Mouse (Mus musculus) stomach, postnatal 0 days (tissue): ENCODE data around the gene Prr22. TPM values are rescaled to one million over a fixed set of nuclear protein-coding genes. Genes with fewer than 3 reads are reported as not detected.

Source experiments
- ATAC-seq: fragments of 200-750 bp; cut with Nextera tagmentation; 2 replicates; pipeline ENCODE4 v1.8.0; 2017; ENCODE audit not compliant: low FRiP score, low TSS enrichment
- DNase-seq: peaks from one replicate; pipeline ENCODE4 v3.0.0-alpha.2; 2016; ENCODE audit warnings: low spot score
- H3K27ac ChIP-seq: fragments of 300-500 bp; sonication (generic); replicated peaks from 2 replicates; pipeline ENCODE4 v1.5.1; 2014; ENCODE audit warnings: mild to moderate bottlenecking, control low read depth
- H3K27me3 ChIP-seq: fragments of 300-500 bp; sonication (generic); 2 replicates; pipeline ENCODE4 v1.6.1; 2014; ENCODE audit warnings: low read length; ENCODE audit not compliant: control insufficient read depth, insufficient read depth
- H3K36me3 ChIP-seq: fragments of 300-500 bp; sonication (generic); 2 replicates; pipeline ENCODE4 v1.6.1; 2014; ENCODE audit warnings: low read length, mixed read lengths; ENCODE audit not compliant: control insufficient read depth, insufficient read depth
- H3K4me1 ChIP-seq: fragments of 300-500 bp; sonication (generic); replicated peaks from 2 replicates; pipeline ENCODE4 v1.6.1; 2014; ENCODE audit warnings: antibody characterized with exemption; ENCODE audit not compliant: control insufficient read depth, insufficient read depth
- H3K4me2 ChIP-seq: fragments of 300-500 bp; sonication (generic); replicated peaks from 2 replicates; pipeline ENCODE4 v1.6.1; 2014; ENCODE audit warnings: low read depth, mild to moderate bottlenecking, control low read depth, moderate library complexity
- H3K4me3 ChIP-seq: fragments of 300-500 bp; sonication (generic); 2 replicates; pipeline ENCODE4 v1.5.1; 2014; ENCODE audit warnings: low read depth, low read length, control low read depth
- H3K9ac ChIP-seq: fragments of 300-500 bp; sonication (generic); 2 replicates; pipeline ENCODE4 v1.6.1; 2014; ENCODE audit warnings: mild to moderate bottlenecking, low read length, control low read depth, mixed read lengths
- H3K9me3 ChIP-seq: fragments of 300-500 bp; sonication (generic); 2 replicates; pipeline ENCODE4 v1.6.1; 2016; ENCODE audit warnings: low read length; ENCODE audit not compliant: control insufficient read depth
- CTCF ChIP-seq: IDR thresholded peaks from 2 replicates; pipeline ENCODE4 v1.5.1; 2016; ENCODE audit warnings: antibody characterized with exemption, low read depth, mild to moderate bottlenecking, moderate library complexity
- EP300 ChIP-seq: optimal IDR thresholded peaks from 2 replicates; pipeline ENCODE3; 2016; ENCODE audit warnings: antibody characterized with exemption
- WGBS: fragments of 180-500 bp; shearing (Covaris S2); extraction: QIAGEN DNeasy Blood & Tissue Kit; methylation state at CpG from one replicate; pipeline ENCODE4 v1.1.7; 2014; 5-methylcytosine and 5-hydroxymethylcytosine counted together
- polyA plus RNA-seq: library from polyadenylated mRNA; unstranded; fragments of >200 nt; fragmentation: Nextera tagmentation; extraction: Ambion mirVana; gene quantifications from 2 replicates; pipeline ENCODE4 v1.2.1, GENCODE M21; 2015

Prr22 gene
- polyA plus RNA-seq, 1 experiment from 2014 or later: 0.65 TPM

DNA sequence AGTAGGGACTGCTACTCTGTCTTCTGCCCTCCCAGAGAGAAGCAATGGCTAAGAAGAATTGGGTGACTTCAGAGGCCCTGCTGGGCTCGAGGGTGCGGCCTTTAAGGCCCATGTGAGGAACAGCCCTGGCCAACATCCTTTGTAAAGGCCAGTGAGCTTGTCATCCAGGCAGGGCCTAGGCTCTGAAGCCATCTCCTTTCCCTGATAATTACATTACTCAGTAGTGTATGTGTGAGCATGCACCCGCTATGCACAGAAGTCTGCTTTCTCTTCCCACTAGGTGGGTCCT is 45.0 kb downstream of the Prr22 start:
- H3K4me3 ChIP-seq: no peak overlapping the region
- H3K9me3 ChIP-seq: no peaks in the 10 kb centered on the region
- no peak overlapping the region for H3K9ac ChIP-seq
- TF ChIP-seq CTCF (no peak), EP300 (no peak)
- H3K27me3 ChIP-seq: no peaks in the 10 kb centered on the region
- H3K27ac ChIP-seq: peak overlapping the region; percentile 69; the same call in 1 of the 2 replicates
- 61% methylated on average over 3 of the region's 3 CpGs for WGBS
- no peak for DNase-seq
- no peak overlapping the region for H3K4me2 ChIP-seq
- ATAC-seq: no peak
- peaks cover 7% of the 10 kb centered on the region; the same call in 1 of the 2 replicates for H3K4me1 ChIP-seq
- H3K36me3 ChIP-seq: no peaks in the 10 kb centered on the region

DNA sequence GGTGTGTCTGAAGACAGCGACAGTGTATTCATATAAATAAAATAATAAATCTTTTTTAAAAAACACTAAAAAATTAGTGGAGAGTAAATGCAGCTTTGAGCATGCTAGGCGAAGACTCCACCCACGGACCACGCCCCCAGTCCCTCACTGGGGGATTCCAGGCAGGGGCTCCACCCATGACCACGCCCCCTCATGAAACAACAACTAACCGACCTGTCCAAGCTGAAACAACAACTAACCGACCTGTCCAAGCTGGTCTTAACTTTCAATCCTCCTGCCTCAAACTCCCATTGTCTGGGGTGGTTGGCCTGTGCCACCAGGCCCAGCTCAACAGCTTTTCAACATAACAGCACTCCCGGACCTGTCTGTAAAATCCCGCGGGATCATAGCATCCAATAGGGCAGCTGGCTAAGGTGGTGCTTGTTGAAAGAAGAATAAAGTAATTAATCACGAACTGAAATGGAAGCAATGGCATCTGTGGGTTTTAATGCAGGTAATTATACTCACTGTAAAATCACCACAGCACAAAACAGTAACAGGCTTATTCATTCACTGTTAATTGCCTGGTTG is 48.1 kb downstream of the Prr22 start:
- Histone ChIP-seq H3K4me1 (peaks cover 2% of the 10 kb centered on the region; the same call in 1 of the 2 replicates), H3K27ac (peak overlapping the region; percentile 40; the same call in 1 of the 2 replicates), H3K36me3 (no peaks in the 10 kb centered on the region), H3K9ac (no peak overlapping the region), H3K4me2 (0 out of 2 replicates have a peak overlapping the region, but pooled peaks have one; percentile 11), H3K27me3 (no peaks in the 10 kb centered on the region), H3K9me3 (no peaks in the 10 kb centered on the region), H3K4me3 (no peak overlapping the region)
- ATAC-seq (no peak), DNase-seq (peak; percentile 53)
- WGBS: 34% methylated on average over 11 of the region's 11 CpGs
- TF ChIP-seq EP300 (no peak), CTCF (no peak)

DNA sequence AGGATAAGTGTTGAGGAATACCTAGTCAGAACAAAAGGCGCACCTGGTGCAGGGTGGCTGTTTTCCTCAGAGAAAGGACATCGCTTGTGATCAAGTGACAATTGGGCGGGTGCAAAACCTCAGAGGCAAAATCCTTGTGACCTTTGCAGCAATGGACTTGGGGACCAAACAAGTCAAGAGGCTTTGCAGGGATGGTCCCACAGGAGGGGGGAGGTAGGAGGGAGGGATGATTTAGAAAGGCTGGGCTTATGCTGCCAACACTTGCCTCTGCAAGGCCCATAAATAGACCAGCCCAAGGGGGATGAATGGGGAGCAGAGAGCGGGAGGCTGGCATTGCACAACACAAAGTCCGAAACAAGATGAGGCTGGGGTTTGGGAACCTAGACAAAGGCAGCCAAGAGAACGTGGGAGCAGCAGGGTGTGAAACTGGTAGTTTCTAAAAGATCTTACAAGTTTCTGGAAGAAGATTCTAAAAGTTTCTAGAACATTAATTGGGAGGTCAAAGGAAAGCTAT is 49.0 kb downstream of the Prr22 start:
- ATAC-seq: no peak
- Histone ChIP-seq H3K36me3 (no peaks in the 10 kb centered on the region), H3K27ac (peak overlapping the region; percentile 88), H3K9ac (no peak overlapping the region), H3K9me3 (no peaks in the 10 kb centered on the region), H3K27me3 (no peaks in the 10 kb centered on the region), H3K4me3 (no peak overlapping the region), H3K4me1 (peaks cover 2% of the 10 kb centered on the region; the same call in 1 of the 2 replicates), H3K4me2 (no peak overlapping the region)
- TF ChIP-seq CTCF: no peak
- TF ChIP-seq EP300: no peak
- no peak for DNase-seq
- 53% methylated on average over 6 of the region's 6 CpGs for WGBS

DNA sequence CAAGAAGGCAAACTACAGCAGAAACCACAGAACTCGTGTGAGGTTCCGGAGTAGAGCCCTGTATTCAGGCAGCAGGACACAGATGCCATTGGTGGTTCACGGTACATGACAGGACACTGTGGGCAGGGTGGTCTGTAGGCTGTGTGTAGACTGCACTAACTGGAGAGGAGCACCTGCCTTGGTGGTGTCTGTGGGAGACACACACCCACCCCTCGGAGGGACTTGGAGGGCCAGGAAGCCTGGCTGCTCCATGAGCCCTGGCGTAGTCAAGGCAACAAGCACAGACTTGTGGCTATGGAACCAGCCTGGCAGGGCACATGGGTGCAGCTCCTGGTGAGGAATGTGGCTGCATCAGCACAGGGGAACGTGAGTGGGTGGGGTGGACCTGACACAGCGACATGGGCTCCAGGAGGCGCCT is 49.7 kb downstream of the Prr22 start:
- DNase-seq (peak; percentile 74), ATAC-seq (peak; percentile 84)
- H3K9ac ChIP-seq: no peak overlapping the region; the same call in 1 of the 2 replicates
- no peaks in the 10 kb centered on the region for H3K27me3 ChIP-seq
- peak overlapping the region; percentile 88 for H3K27ac ChIP-seq
- no peak for TF ChIP-seq CTCF
- H3K4me2 ChIP-seq: peak overlapping the region; percentile 35; the same call in 1 of the 2 replicates
- H3K36me3 ChIP-seq: no peaks in the 10 kb centered on the region
- 38% methylated on average over 8 of the region's 8 CpGs for WGBS
- no peak overlapping the region for H3K4me3 ChIP-seq
- H3K9me3 ChIP-seq: no peaks in the 10 kb centered on the region
- peaks cover 2% of the 10 kb centered on the region; the same call in 1 of the 2 replicates for H3K4me1 ChIP-seq

Other genes with a start within 250 kb of the Prr22 start
- gene Gm20219, start 215.9 kb upstream of the Prr22 start, polyA plus RNA-seq: 15.9 and 19.2 TPM in 2 replicates
- gene Safb2, start 185.7 kb upstream of the Prr22 start, polyA plus RNA-seq: 25.4 and 28.8 TPM in 2 replicates
- gene Safb, start 185.4 kb upstream of the Prr22 start, polyA plus RNA-seq: 34.7 and 38.6 TPM in 2 replicates
- 327 and 335 TPM in 2 replicates for gene 2410015M20Rik, start 160.5 kb upstream of the Prr22 start, polyA plus RNA-seq
- gene Rpl36, start 156.8 kb upstream of the Prr22 start, polyA plus RNA-seq: 2,079 and 2,215 TPM in 2 replicates
- 25.8 and 27.5 TPM in 2 replicates for gene Lonp1, start 143.4 kb upstream of the Prr22 start, polyA plus RNA-seq
- 0.10 and 0.18 TPM in 2 replicates for gene Catsperd, start 142.1 kb upstream of the Prr22 start, polyA plus RNA-seq
- gene Ranbp3, start 97.0 kb upstream of the Prr22 start, polyA plus RNA-seq: 34.5 and 35.4 TPM in 2 replicates
- gene Ndufa11, start 52.5 kb upstream of the Prr22 start, polyA plus RNA-seq: 584 and 595 TPM in 2 replicates
- gene Vmac, start 52.2 kb upstream of the Prr22 start, polyA plus RNA-seq: 19.0 and 22.8 TPM in 2 replicates
- 32.4 and 37.9 TPM in 2 replicates for gene Nrtn, start 12.7 kb upstream of the Prr22 start, polyA plus RNA-seq
- gene Dus3l, start 5.5 kb upstream of the Prr22 start, polyA plus RNA-seq: 22.9 and 24.4 TPM in 2 replicates
- 3.2 and 3.3 TPM in 2 replicates for gene Rfx2, start 60.8 kb downstream of the Prr22 start, polyA plus RNA-seq
- 0.04 TPM in 1 of 2 replicates, not detected in the other for gene Acsbg2, start 104.2 kb downstream of the Prr22 start, polyA plus RNA-seq
- 1.0 and 1.4 TPM in 2 replicates for gene 1700061G19Rik, start 105.2 kb downstream of the Prr22 start, polyA plus RNA-seq
- 13.7 and 15.3 TPM in 2 replicates for gene Mllt1, start 165.2 kb downstream of the Prr22 start, polyA plus RNA-seq
- 13.5 and 15.8 TPM in 2 replicates for gene Acer1, start 211.9 kb downstream of the Prr22 start, polyA plus RNA-seq
- 87.0 and 88.6 TPM in 2 replicates for gene Clpp, start 220.1 kb downstream of the Prr22 start, polyA plus RNA-seq
- 28.7 and 32.5 TPM in 2 replicates for gene Alkbh7, start 227.1 kb downstream of the Prr22 start, polyA plus RNA-seq
- gene Pspn, start 229.8 kb downstream of the Prr22 start, polyA plus RNA-seq: not detected in 2 replicates
- 36.9 and 37.3 TPM in 2 replicates for gene Gtf2f1, start 241.0 kb downstream of the Prr22 start, polyA plus RNA-seq
- gene Gm17949, start 241.2 kb downstream of the Prr22 start, polyA plus RNA-seq: 0.33 and 0.45 TPM in 2 replicates